ENCODE assay signal across 10 mouse cellular contexts in genomic region chr12:77570501-77570900, GRCm38 (mm10).
DNase-seq lines count a peak whose midpoint lies in the region; ATAC-seq lines count a peak whose summit lies in the region.
"Had no signal": no experiment of that assay in that cellular context is flagged by ENCODE, and none has a peak within 500 bp of the region (broad histone marks: within the 10 kb centered on the region; RNA-seq: fewer than 3 reads in every experiment).

No protein-coding gene starts in this region.

- no peaks in the 10 kb centered on the region for H3K9me3 ChIP-seq in intestine, embryonic 14.5 days (ENCODE audit: control insufficient read depth, low read length)
- no peaks in the 10 kb centered on the region for H3K9me3 ChIP-seq in intestine, embryonic 15.5 days
- H3K9me3 ChIP-seq in midbrain, embryonic 14.5 days (ENCODE audit: control insufficient read depth, low read length): no peaks in the 10 kb centered on the region
- H3K9me3 ChIP-seq in midbrain, embryonic 13.5 days: no peaks in the 10 kb centered on the region
- H3K9me3 ChIP-seq: heart, embryonic 15.5 days had no signal

- H3K27me3 ChIP-seq in intestine, embryonic 14.5 days (replicated peaks; ENCODE audit: control insufficient read depth, insufficient read depth, low read length): no peaks in the 10 kb centered on the region
- H3K27me3 ChIP-seq in intestine, embryonic 15.5 days (replicated peaks): no peaks in the 10 kb centered on the region
- no peaks in the 10 kb centered on the region for H3K27me3 ChIP-seq in midbrain, embryonic 14.5 days (ENCODE audit: control insufficient read depth, insufficient read depth, low read length)
- peaks cover 3% of the 10 kb centered on the region; the same call in 1 of the 2 replicates for H3K27me3 ChIP-seq in midbrain, embryonic 13.5 days

- ATAC-seq in intestine, embryonic 14.5 days (replicated peaks; ENCODE audit: low FRiP score, low TSS enrichment, low read depth): no peak
- ATAC-seq in intestine, embryonic 15.5 days: no peak
- no peak for ATAC-seq in midbrain, embryonic 14.5 days (ENCODE audit: low FRiP score, low TSS enrichment)
- no peak for ATAC-seq in midbrain, embryonic 13.5 days

- H3K36me3 ChIP-seq in intestine, embryonic 14.5 days (ENCODE audit: control insufficient read depth, insufficient read depth, low read length): no peaks in the 10 kb centered on the region
- H3K36me3 ChIP-seq in intestine, embryonic 15.5 days: no peaks in the 10 kb centered on the region
- no peaks in the 10 kb centered on the region for H3K36me3 ChIP-seq in midbrain, embryonic 14.5 days (ENCODE audit: control insufficient read depth, insufficient read depth, low read length)
- H3K36me3 ChIP-seq in midbrain, embryonic 13.5 days: no peaks in the 10 kb centered on the region
- H3K36me3 ChIP-seq: heart, embryonic 15.5 days had no signal

- H3K4me1 ChIP-seq in intestine, embryonic 14.5 days (replicated peaks; ENCODE audit: control insufficient read depth, insufficient read depth, low read length): no peaks in the 10 kb centered on the region
- H3K4me1 ChIP-seq in intestine, embryonic 15.5 days (replicated peaks): no peaks in the 10 kb centered on the region
- no peaks in the 10 kb centered on the region for H3K4me1 ChIP-seq in midbrain, embryonic 14.5 days (ENCODE audit: control insufficient read depth, insufficient read depth, low read length)
- H3K4me1 ChIP-seq in midbrain, embryonic 13.5 days (replicated peaks): 0 out of 2 replicates have a peak, but pooled peaks cover 1% of the 10 kb centered on the region
- H3K4me1 ChIP-seq: heart, embryonic 15.5 days had no signal

- peak; percentile 25 for DNase-seq in adrenal gland, postnatal 10 days
- DNase-seq in adrenal gland, postnatal 4 days (ENCODE audit: low spot score in 2 of 2): no peak
- DNase-seq in intestine, embryonic 14.5 days (ENCODE audit: low spot score): peak; percentile 3
- DNase-seq in midbrain, embryonic 14.5 days: peak; percentile 12
- DNase-seq in induced T-regulatory cell, adult 2 months (ENCODE audit: low read depth): peak; percentile 4
- no peak for DNase-seq in thymus, postnatal 25 days

- H3K27ac ChIP-seq in intestine, embryonic 14.5 days (ENCODE audit: low read depth): no peak overlapping the region
- no peak overlapping the region for H3K27ac ChIP-seq in intestine, embryonic 15.5 days
- no peak overlapping the region for H3K27ac ChIP-seq in midbrain, embryonic 14.5 days (replicated peaks; ENCODE audit: low read depth, low read length)
- H3K27ac ChIP-seq in midbrain, embryonic 13.5 days: no peak overlapping the region
- H3K27ac ChIP-seq: heart, embryonic 15.5 days; macrophage had no signal

- H3K4me3 ChIP-seq in intestine, embryonic 14.5 days (ENCODE audit: low read depth, low read length): no peak overlapping the region
- H3K4me3 ChIP-seq in intestine, embryonic 15.5 days (replicated peaks): no peak overlapping the region
- no peak overlapping the region for H3K4me3 ChIP-seq in midbrain, embryonic 14.5 days (replicated peaks; ENCODE audit: low read depth, low read length)
- H3K4me3 ChIP-seq in midbrain, embryonic 13.5 days (replicated peaks): no peak overlapping the region
- H3K4me3 ChIP-seq: heart, embryonic 15.5 days had no signal

- no peak overlapping the region for H3K9ac ChIP-seq in intestine, embryonic 14.5 days (ENCODE audit: low read length)
- no peak overlapping the region for H3K9ac ChIP-seq in intestine, embryonic 15.5 days
- H3K9ac ChIP-seq in midbrain, embryonic 14.5 days (replicated peaks; ENCODE audit: low read length): no peak overlapping the region
- no peak overlapping the region for H3K9ac ChIP-seq in midbrain, embryonic 13.5 days (replicated peaks)
- H3K9ac ChIP-seq: heart, embryonic 15.5 days had no signal

- H3K4me2 ChIP-seq in intestine, embryonic 14.5 days (ENCODE audit: low read length): no peak overlapping the region
- H3K4me2 ChIP-seq in intestine, embryonic 15.5 days (replicated peaks): no peak overlapping the region
- no peak overlapping the region for H3K4me2 ChIP-seq in midbrain, embryonic 14.5 days (ENCODE audit: low read length)
- no peak overlapping the region for H3K4me2 ChIP-seq in midbrain, embryonic 13.5 days (replicated peaks)
- H3K4me2 ChIP-seq: heart, embryonic 15.5 days had no signal

- WGBS in intestine, embryonic 14.5 days: 83% methylated on average over 3 of the region's 3 CpGs
- WGBS in intestine, embryonic 15.5 days: 89% methylated on average over 3 of the region's 3 CpGs
- 69% methylated on average over 3 of the region's 3 CpGs for WGBS in midbrain, embryonic 14.5 days
- 70% methylated on average over 3 of the region's 3 CpGs for WGBS in midbrain, embryonic 13.5 days

Comparison
In these comparisons a context has a peak if more than half of its experiments do, and no peak if none do; other contexts are left out.
1. DNase-seq: peak in adrenal gland, postnatal 10 days (single experiment), intestine, embryonic 14.5 days (single experiment), midbrain, embryonic 14.5 days (single experiment) and induced T-regulatory cell, adult 2 months (single experiment); none in adrenal gland, postnatal 4 days (0 of 2) and thymus, postnatal 25 days (single experiment).